Mouse (Mus musculus) MEL (cell line): ENCODE data around the gene Xlr5a. TPM values are rescaled to one million over a fixed set of nuclear protein-coding genes. Genes with fewer than 3 reads are reported as not detected.

Experiments
- DNase-seq: peaks from one replicate; pipeline ENCODE4 v3.0.0; 2011; ENCODE audit warnings: low read depth, low spot score
- H3K27ac ChIP-seq: 2 replicates; pipeline ENCODE4 v1.5.1; 2012; ENCODE audit warnings: low read depth, mild to moderate bottlenecking, control low read depth, low read length, moderate library complexity; ENCODE audit not compliant: control insufficient read depth
- H3K27me3 ChIP-seq, 2 experiments: fragments of 150-350 bp in 1 of 2; sonication (generic) in 1 of 2; 2 replicates each; pipeline ENCODE4 v1.6.1; 2012; ENCODE audit warnings: low read length in 2 of 2, mild to moderate bottlenecking in 2 of 2, improper control_type of control experiment in 1 of 2, moderate library complexity in 1 of 2; ENCODE audit not compliant: insufficient read depth in 2 of 2, control insufficient read depth in 1 of 2
- H3K36me3 ChIP-seq, 2 experiments: 2 replicates each; pipeline ENCODE4 v1.6.1; 2012 to 2014; ENCODE audit warnings: low read length in 2 of 2, improper control_type of control experiment in 1 of 2, inconsistent platforms in 1 of 2, mild to moderate bottlenecking in 1 of 2; ENCODE audit not compliant: insufficient read depth in 2 of 2, control insufficient read depth in 1 of 2
- H3K4me1 ChIP-seq, 2 experiments: fragments of 150-350 bp in 1 of 2; sonication (generic) in 1 of 2; 2 replicates each; pipeline ENCODE4 v1.6.1; 2012; ENCODE audit warnings: low read length in 2 of 2, improper control_type of control experiment in 1 of 2, mild to moderate bottlenecking in 1 of 2; ENCODE audit not compliant: insufficient read depth in 2 of 2, control insufficient read depth in 1 of 2
- H3K4me3 ChIP-seq, 2 experiments: fragments of 150-350 bp in 1 of 2; sonication (generic) in 1 of 2; 2 replicates each; pipeline ENCODE4 v1.5.1; 2012; ENCODE audit warnings: low read depth in 2 of 2, low read length in 2 of 2, mild to moderate bottlenecking in 2 of 2, moderate library complexity in 2 of 2, control low read depth in 1 of 2, improper control_type of control experiment in 1 of 2; ENCODE audit not compliant: control insufficient read depth in 1 of 2, insufficient read depth in 1 of 2
- H3K79me2 ChIP-seq: 2 replicates; pipeline ENCODE4 v1.6.1; 2012; ENCODE audit warnings: mild to moderate bottlenecking, low read length, moderate library complexity; ENCODE audit not compliant: control insufficient read depth, poor library complexity, insufficient read depth
- H3K9ac ChIP-seq: 2 replicates; pipeline ENCODE4 v1.6.1; 2012; ENCODE audit warnings: low read depth, mild to moderate bottlenecking, control low read depth, low read length, moderate library complexity; ENCODE audit not compliant: control insufficient read depth, poor library complexity, severe bottlenecking
- H3K9me3 ChIP-seq: fragments of 150-350 bp; sonication (generic); replicated peaks from 2 replicates; pipeline ENCODE4 v1.6.1; 2012; ENCODE audit warnings: mild to moderate bottlenecking, low read length, improper control_type of control experiment, moderate library complexity; ENCODE audit not compliant: insufficient read depth
- CHD2 ChIP-seq: IDR thresholded peaks from 2 replicates; pipeline ENCODE4 v1.6.1; 2011; ENCODE audit warnings: low read length, improper control_type of control experiment
- CTCF ChIP-seq, 3 experiments: IDR thresholded peaks in 2 of 3; conservative IDR thresholded peaks in 1 of 3; 2 replicates each; pipeline ENCODE4 v1.5.1; 2011 to 2012; ENCODE audit warnings: low read length in 3 of 3, low read depth in 2 of 3, mild to moderate bottlenecking in 2 of 3, improper control_type of control experiment in 1 of 3, inconsistent platforms in 1 of 3, mixed read lengths in 1 of 3, moderate library complexity in 1 of 3; ENCODE audit not compliant: control insufficient read depth in 1 of 3, insufficient read depth in 1 of 3, poor library complexity in 1 of 3, severe bottlenecking in 1 of 3
- ELF1 ChIP-seq: IDR thresholded peaks from 2 replicates; pipeline ENCODE4 v1.6.1; 2014; ENCODE audit warnings: low read depth, mild to moderate bottlenecking, inconsistent platforms, low read length, improper control_type of control experiment, moderate library complexity
- ETS1 ChIP-seq: IDR thresholded peaks from 2 replicates; pipeline ENCODE4 v1.6.1; 2012; ENCODE audit warnings: low read depth, mild to moderate bottlenecking, inconsistent platforms, low read length, improper control_type of control experiment, moderate library complexity
- HCFC1 ChIP-seq: IDR thresholded peaks from 2 replicates; pipeline ENCODE4 v1.6.1; 2012; ENCODE audit warnings: low read depth, mild to moderate bottlenecking, inconsistent platforms, low read length, improper control_type of control experiment, moderate library complexity
- KAT2A ChIP-seq: conservative IDR thresholded peaks from 2 replicates; pipeline ENCODE4 v1.6.1; 2012; ENCODE audit warnings: low read depth, low read length, improper control_type of control experiment, inconsistent platforms
- MAFK ChIP-seq: IDR thresholded peaks from 2 replicates; pipeline ENCODE4 v1.6.1; 2011; ENCODE audit warnings: low read depth, mild to moderate bottlenecking, low read length, improper control_type of control experiment, borderline replicate concordance
- MXI1 ChIP-seq: IDR thresholded peaks from 2 replicates; pipeline ENCODE4 v1.6.1; 2011; ENCODE audit warnings: mild to moderate bottlenecking, low read depth, low read length, improper control_type of control experiment
- MYB ChIP-seq: IDR thresholded peaks from 2 replicates; pipeline ENCODE4 v1.6.1; 2011; ENCODE audit warnings: mild to moderate bottlenecking, low read depth, low read length, improper control_type of control experiment
- MYC ChIP-seq: IDR thresholded peaks from 2 replicates; pipeline ENCODE4 v1.6.1; 2011; ENCODE audit warnings: low read depth, mild to moderate bottlenecking, low read length, improper control_type of control experiment, moderate library complexity
- NELFE ChIP-seq: IDR thresholded peaks from 2 replicates; pipeline ENCODE4 v1.6.1; 2011; ENCODE audit warnings: low read depth, low read length, improper control_type of control experiment
- POLR2A ChIP-seq, 2 experiments: IDR thresholded peaks; 2 replicates each; pipeline ENCODE4 v1.6.1; 2011 to 2012; ENCODE audit warnings: low read length in 2 of 2, mild to moderate bottlenecking in 2 of 2, control low read depth in 1 of 2, improper control_type of control experiment in 1 of 2, low read depth in 1 of 2, moderate library complexity in 1 of 2; ENCODE audit not compliant: control insufficient read depth in 1 of 2, insufficient read depth in 1 of 2, poor library complexity in 1 of 2
- SIN3A ChIP-seq: IDR thresholded peaks from 2 replicates; pipeline ENCODE4 v1.6.1; 2012; ENCODE audit warnings: low read length, improper control_type of control experiment, inconsistent platforms
- SMC3 ChIP-seq: IDR thresholded peaks from 2 replicates; pipeline ENCODE4 v1.6.1; 2011; ENCODE audit warnings: low read depth, low read length, improper control_type of control experiment
- TBP ChIP-seq: IDR thresholded peaks from 2 replicates; pipeline ENCODE4 v1.8.0; 2011; ENCODE audit warnings: low read depth, low read length, improper control_type of control experiment
- TCF12 ChIP-seq: IDR thresholded peaks from 2 replicates; pipeline ENCODE4 v1.6.1; 2014; ENCODE audit warnings: low read depth, mild to moderate bottlenecking, inconsistent platforms, low read length, improper control_type of control experiment, moderate library complexity
- USF1 ChIP-seq: IDR thresholded peaks from 2 replicates; pipeline ENCODE4 v1.6.1; 2014; ENCODE audit warnings: low read depth, mild to moderate bottlenecking, inconsistent platforms, low read length, improper control_type of control experiment, moderate library complexity
- polyA plus RNA-seq, 2 experiments: library from polyadenylated mRNA; stranded (reverse) in 1 of 2; unstranded in 1 of 2; fragments of >175 nt in 1 of 2; fragments of >200 nt in 1 of 2; gene quantifications; 2 replicates each; pipeline versions ENCODE4 v1.2.1 to v1.2.4; 2012; ENCODE audit warnings: low replicate concordance in 2 of 2, low read depth in 1 of 2; ENCODE audit not compliant: insufficient read length in 2 of 2, insufficient read depth in 1 of 2, missing spikeins in 1 of 2
- total RNA-seq: library from RNA; depleted of rRNA; stranded (reverse); fragments of 300-350 nt; gene quantifications from 2 replicates; pipeline ENCODE4 v1.2.3, GENCODE M21; 2012

Gene Xlr5a
- total and polyA plus RNA-seq, 3 experiments = not detected

DNA sequence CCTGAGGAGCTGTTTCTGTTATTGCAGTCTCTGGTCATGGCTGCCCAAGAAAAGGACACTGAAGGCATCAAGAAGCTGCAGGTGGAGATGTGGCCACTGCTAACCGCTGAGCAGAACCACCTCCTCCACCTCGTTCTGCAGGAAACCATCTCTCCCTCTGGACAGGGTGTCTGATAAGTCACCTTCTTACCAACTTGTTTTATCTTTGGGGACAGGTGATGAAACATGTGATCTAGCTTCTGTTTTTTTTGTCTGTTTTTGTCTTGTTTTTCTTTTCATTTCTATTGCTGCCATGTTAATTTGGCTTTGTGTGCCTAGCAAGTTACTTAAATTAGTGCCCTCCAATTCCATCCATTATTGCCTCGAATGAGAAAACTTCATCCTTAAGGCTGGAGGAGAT lies 63.5 kb downstream of the Xlr5a start (continued):
- TF ChIP-seq USF1 = peak; percentile 55; the same call in 1 of the 2 replicates

DNA sequence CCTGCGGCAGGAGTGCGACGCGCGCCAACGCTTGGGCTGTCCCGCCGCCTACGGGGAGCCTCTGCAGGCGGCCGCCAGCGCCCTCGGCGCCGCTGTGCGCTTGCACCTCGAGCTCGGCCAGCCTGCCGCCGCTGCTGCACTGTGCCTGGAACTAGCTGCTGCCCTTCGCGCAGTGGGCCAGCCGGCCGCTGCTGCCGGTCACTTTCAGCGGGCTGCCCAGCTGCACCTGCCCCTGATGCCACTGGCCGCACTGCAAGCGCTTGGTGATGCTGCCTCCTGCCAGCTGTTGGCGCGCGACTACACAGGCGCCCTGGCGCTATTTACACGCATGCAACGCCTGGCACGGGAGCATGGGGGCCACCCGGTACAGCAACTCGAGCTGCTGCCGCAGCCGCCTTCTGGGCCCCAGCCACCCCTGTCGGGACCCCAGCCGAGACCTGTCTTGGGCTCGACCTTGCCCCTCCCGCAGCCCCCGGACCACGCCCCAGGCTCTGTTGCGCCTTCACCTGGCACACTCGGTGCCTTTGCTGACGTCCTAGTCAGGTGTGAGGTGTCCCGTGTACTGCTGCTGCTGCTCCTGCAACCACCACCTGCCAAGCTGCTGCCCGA lies 64.1 kb downstream of the Xlr5a start:
- peak; percentile 54 for DNase-seq
- Histone ChIP-seq H3K4me3 (peak overlapping the region; percentile 59 to 75), H3K9ac (peak overlapping the region; percentile 76), H3K79me2 (peaks cover 2% of the 10 kb centered on the region; the same call in 1 of the 2 replicates), H3K36me3 (peaks cover 0 to 11% of the 10 kb centered on the region in 2 experiments; a peak in 2 of 4 replicates), H3K4me1 (peaks cover 3% of the 10 kb centered on the region in 2 experiments; a peak in 2 of 4 replicates), H3K27ac (peak overlapping the region; percentile 94), H3K27me3 (no peaks in the 10 kb centered on the region), H3K9me3 (no peaks in the 10 kb centered on the region)
- TF ChIP-seq MXI1 = peak; percentile 14; the same call in 1 of the 2 replicates
- TF ChIP-seq TCF12 = no peak
- TF ChIP-seq, all 39 proteins: peak for 1

DNA sequence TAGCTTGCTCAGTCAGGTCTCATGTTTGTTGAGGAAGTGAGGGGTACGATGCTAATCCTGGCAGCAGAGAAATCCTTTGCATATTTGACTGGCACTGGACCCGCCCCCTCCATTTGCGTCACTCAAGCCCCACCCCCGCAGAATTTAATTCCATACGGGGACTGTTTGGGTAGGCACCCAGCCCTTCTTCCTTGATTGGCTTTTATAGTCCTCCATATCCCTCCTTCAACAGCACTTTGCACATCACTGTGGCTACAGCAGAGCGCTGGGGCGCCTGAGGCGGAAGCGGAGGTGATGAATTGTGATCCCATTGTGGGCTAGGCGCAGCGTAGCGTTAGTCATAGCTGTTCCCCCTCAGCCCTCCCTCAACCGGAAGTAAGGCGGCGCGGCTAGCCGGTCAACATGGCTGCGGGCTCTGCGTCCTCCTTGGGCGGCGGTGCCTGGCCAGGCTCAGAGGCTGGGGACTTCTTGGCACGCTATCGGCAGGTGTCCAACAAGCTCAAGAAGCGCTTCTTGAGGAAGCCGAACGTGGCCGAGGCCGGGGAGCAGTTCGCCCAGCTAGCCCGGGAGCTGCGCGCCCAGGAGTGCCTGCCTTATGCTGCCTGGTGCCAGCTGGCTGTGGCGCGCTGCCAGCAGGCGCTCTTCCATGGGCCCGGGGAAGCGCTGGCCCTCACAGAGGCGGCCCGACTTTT lies 64.7 kb downstream of the Xlr5a start, which contains the start of gene F8a:
TSS of gene F8a (plus strand) at position 378 of the 692 bp plus-strand sequence.
- Histone ChIP-seq H3K4me3 (peak within 1 kb of the TSS; percentile 59 to 75), H3K4me1 (peaks cover 3% of the 10 kb centered on the region in 2 experiments; a peak in 2 of 4 replicates), H3K36me3 (peaks cover 0 to 11% of the 10 kb centered on the region in 2 experiments; a peak in 2 of 4 replicates)
- TF ChIP-seq ETS1 (peak; percentile 22; the same call in 1 of the 2 replicates), MYC (no peak), MXI1 (peak; percentile 17; the same call in 1 of the 2 replicates), HCFC1 (peak; percentile 60), MYB (no peak), POLR2A (IDR thresholded peaks at IDR 0.05; ENCODE audit: control insufficient read depth in 1 of 2, insufficient read depth in 1 of 2, low read depth in 1 of 2, low read length in 2 of 2, poor library complexity in 1 of 2) (peak; percentile 40 to 68; a peak in 2 of 4 replicates), TBP (peak; percentile 69), MAFK (no peak), SIN3A (peak; percentile 4; the same call in 1 of the 2 replicates), ELF1 (peak; percentile 69), CTCF (IDR thresholded peaks at IDR 0.05 in 2 of 3, conservative IDR thresholded peaks at IDR 0.05 in 1 of 3; ENCODE audit: control insufficient read depth in 1 of 3, insufficient read depth in 1 of 3, low read depth in 2 of 3, low read length in 3 of 3, poor library complexity in 1 of 3, severe bottlenecking in 1 of 3) (no peak), SMC3 (no peak), NELFE (peak; percentile 49), TCF12 (no peak), KAT2A (no peak), CHD2 (no peak)
- TF ChIP-seq, all 39 proteins: peak for 8
- Histone ChIP-seq H3K9ac (peak within 1 kb of the TSS; percentile 76), H3K9me3 (no peaks in the 10 kb centered on the region), H3K79me2 (peaks cover 2% of the 10 kb centered on the region; the same call in 1 of the 2 replicates), H3K27ac (peak within 1 kb of the TSS; percentile 94), H3K27me3 (no peaks in the 10 kb centered on the region)
- DNase-seq = peak; percentile 90
